Mouse (Mus musculus) kidney, postnatal 10 days (tissue): ENCODE data around the gene Btg3.
A peak's percentile ranks its signal among the peaks of the same experiment; 100 is the strongest.

Experiments used
- DNase-seq: peaks from one replicate; pipeline ENCODE4 v3.0.0; 2021; ENCODE audit warnings: mixed read lengths

Gene Btg3

GRCm38 (mm10) chr16:78346662-78347327 lies 30.2 kb downstream of the Btg3 start:
- DNase-seq: no peak

DNA sequence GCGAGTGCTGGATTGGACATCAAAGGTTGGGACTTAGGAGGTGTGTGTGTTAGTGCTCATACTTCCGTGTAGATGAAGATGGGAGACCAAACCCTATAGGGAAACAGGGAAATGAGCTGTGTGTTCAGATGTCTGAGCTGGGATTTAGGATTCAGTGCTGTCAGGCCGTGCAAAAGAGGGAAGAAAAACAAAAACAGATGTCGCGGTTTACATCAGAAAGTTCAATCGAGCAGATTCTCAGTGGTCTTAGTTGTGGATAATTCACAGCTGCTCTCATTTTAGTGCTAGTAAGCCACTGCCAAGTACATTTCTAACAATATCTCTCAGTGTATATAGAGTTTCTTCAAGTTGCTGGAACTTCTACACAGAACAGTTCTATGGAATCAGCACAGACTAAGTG lies 33.2 kb downstream of the Btg3 start:
- no peak for DNase-seq

DNA sequence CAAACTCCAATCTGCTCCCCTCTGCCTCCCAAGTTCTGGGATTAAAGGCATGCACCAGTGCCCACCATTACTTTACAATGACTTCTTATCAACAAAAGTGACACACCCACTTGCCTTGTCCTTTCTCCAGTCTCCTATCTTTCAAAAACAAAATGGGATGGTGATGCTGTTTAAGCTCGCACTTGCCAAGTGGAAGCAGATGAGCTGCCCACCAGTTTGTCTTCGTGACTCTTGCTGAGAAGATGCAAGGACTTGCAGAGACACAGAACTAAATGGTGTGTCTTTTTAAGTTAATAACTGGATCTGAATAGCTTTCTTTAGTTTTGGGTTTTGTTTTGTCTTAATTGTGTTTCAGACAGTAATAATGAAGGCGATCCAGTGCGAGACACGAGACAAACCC lies 34.2 kb downstream of the Btg3 start:
- DNase-seq: no peak

DNA sequence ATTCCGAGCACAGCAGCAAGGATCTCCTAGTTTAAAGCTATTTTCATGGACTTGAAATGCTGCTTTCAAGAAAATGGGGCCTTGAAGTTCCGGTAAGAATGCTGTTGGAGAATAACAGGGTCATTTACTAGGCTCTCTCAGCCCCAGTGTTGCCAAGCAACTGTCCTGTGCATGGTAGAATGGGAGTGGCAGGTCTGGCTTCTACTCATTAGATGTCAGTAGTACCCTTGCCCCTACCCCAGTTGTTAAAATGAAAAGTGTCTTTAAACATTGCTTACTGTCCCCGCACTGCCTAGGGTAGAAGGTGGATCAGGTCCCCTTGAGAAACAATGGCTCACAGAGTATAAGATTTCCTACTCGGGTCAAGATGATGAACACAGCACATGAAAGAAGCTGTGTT lies 35.6 kb downstream of the Btg3 start:
- no peak for DNase-seq

DNA sequence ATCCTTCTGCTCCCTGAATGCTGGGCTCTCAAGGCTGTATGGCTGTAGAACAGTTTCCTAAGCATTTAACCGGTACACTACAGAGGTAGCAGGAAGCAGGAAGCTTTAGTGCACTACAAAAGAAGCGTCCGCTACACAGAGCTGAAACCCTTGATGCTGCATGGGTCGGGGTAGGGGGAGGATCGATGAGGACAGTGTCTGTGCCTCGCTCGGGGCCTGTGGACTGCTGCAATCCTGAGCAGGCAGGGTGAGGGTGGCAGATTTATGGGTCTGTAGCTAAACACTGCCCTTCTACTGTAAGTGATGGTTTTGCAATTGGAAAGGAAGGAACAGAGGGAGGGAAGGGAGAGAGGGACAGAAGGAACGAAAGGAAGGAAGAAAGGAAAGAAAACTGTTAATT lies 39.8 kb downstream of the Btg3 start:
- DNase-seq: no peak

GRCm38 (mm10) chr16:78327999-78328398 lies 49.0 kb downstream of the Btg3 start:
- DNase-seq: no peak

DNA sequence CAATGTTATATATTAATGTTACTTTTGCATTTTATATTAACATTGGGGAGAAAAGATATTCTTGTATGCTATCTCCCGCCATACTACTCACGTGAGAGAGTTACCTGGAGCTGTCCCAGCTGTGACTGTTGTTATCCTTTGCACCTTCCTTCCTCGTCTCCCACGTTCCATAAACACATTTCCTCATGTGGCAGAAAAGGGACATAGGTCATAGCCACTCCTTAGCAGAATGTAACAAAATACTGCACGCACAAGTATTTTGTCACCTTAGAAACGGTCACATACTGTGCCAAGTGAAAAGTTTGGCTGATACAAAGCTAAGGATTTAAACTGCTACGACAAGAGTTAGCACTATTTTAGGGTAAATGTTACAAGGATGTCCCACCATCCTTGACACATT lies 49.4 kb downstream of the Btg3 start:
- DNase-seq: no peak

DNA sequence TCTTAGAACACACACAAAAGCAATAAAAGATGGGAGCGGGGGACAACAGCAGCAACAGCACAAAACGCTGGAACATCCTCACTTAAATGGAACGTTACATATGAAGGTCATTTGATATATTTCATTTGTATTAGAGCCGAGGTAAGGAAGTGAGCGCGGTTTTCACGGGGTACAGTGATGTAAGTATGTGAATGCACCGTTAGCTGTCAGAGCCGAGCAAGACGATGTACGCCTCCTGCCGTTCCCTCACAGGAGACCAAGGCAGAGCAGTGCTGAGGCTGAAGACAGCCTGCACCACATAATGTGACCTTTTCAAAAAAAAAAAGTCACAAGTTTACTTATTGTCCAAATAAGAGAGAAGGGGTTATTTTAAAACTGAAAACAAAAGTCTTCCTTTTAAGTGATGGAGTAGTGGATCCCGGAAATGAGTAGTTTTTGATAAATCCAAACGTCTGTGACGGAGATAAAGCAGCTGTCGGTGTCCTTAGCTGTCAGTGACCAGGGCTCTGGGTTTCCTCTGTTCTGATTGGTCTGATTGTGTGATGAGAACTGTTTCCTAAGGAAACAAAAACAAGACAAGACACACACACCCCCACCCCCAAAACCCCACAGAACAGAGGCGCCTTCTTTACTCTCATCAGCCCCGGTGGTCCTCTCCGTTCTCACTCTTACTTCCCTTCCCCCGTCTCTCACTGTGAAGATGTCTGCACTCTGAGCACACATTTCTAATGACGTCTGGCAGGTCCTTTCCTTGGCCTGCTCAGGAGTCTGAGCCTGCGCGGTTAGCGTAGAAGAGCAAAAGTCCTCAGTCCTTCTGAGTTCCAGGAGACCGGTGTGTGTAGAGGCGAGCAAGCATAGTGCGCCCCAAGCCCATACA lies 50.8 kb downstream of the Btg3 start:
- no peak for DNase-seq

DNA sequence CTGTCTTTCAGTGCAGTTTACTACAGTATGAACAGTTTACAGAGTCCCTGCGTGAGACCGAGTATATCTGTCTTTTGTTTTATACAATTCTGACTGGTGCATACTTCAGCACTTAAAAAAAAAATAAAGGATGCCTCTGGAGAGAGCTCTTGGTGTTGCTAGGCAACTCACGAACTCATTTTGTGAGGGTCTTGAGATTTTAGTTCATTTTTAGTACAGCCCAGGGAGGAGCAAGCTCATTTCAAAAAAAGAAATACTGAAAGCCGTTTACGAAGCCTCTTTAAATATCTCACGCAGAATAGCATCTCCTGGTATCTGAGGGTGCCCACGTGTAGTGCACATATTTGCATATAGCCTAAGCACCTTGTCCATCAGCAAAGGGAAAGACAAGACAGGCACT lies 54.9 kb downstream of the Btg3 start:
- no peak for DNase-seq

GRCm38 (mm10) chr16:78321559-78321958 lies 55.4 kb downstream of the Btg3 start:
- no peak for DNase-seq

DNA sequence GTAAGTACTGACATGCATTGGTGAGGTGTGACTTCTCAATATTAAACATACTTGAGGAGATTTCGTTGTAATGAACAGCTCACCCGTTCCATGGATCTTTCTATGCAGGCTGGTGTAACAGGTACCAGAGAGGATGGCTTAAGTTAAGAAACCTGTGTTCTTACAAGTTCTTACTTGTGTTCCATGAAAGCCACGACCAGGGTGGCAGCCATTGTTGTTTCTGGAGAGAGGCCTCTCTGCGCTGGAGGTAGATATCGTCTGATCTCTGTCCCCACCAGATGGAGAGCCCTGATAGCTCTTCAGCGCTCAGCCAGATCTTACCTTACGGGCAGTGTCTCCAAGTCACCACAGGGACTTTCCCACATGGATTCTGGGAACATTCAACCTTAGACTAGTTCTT lies 57.3 kb downstream of the Btg3 start:
- no peak for DNase-seq

- no peak for DNase-seq
These were observed 59.0 kb downstream of the Btg3 start for GRCm38 (mm10) chr16:78317960-78318359.

GRCm38 (mm10) chr16:78316849-78317248 lies 60.1 kb downstream of the Btg3 start:
- DNase-seq: peak; percentile 74

DNA sequence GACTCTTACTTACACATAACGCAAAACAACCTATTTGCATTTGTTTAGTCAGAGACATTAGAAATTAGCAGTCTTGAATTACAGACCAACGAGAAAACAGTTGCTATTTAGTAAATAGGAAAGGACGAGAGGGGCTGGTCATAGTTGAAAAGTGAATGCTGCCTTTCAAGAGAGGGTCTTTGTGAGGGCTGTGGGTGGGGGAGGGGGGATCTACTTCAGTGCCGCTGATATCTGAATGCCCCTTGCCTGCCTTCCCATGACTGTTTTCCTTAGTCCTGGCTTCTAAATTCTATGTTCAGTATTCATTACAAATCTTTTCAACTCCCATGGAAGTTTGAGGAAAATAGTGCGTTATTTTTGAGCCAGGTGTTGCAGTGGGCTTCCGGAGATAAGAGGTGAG lies 63.0 kb downstream of the Btg3 start:
- DNase-seq: no peak

- DNase-seq: no peak
These were observed 63.7 kb downstream of the Btg3 start for GRCm38 (mm10) chr16:78313135-78313887.

- no peak for DNase-seq
These were observed 67.7 kb downstream of the Btg3 start for GRCm38 (mm10) chr16:78309258-78309657.

- no peak for DNase-seq
These were observed 69.4 kb downstream of the Btg3 start for GRCm38 (mm10) chr16:78307476-78308192.

DNA sequence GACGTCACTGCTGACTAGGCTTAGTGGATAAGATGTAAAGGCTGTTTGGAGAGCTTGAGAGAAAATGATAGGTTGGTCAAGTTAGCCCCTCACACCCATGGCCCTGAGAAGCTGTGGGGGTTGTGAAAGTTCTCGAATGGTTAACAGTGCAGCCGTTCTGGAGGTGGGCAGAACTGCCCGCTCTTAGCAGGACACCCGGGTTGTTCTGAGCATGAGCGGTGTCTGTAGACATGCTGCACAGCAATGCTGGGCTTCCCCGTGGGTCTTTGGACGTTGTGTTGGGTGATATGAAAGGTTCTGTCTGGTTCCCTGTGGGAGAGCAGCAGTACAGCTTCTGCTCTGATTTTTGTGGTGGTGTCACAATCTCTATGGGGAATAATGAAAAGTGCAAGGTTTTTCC lies 70.4 kb downstream of the Btg3 start:
- no peak for DNase-seq

- no peak for DNase-seq
These were observed 71.3 kb downstream of the Btg3 start for GRCm38 (mm10) chr16:78305606-78306100.

GRCm38 (mm10) chr16:78302678-78303050 lies 74.3 kb downstream of the Btg3 start:
- peak; percentile 35 for DNase-seq

DNA sequence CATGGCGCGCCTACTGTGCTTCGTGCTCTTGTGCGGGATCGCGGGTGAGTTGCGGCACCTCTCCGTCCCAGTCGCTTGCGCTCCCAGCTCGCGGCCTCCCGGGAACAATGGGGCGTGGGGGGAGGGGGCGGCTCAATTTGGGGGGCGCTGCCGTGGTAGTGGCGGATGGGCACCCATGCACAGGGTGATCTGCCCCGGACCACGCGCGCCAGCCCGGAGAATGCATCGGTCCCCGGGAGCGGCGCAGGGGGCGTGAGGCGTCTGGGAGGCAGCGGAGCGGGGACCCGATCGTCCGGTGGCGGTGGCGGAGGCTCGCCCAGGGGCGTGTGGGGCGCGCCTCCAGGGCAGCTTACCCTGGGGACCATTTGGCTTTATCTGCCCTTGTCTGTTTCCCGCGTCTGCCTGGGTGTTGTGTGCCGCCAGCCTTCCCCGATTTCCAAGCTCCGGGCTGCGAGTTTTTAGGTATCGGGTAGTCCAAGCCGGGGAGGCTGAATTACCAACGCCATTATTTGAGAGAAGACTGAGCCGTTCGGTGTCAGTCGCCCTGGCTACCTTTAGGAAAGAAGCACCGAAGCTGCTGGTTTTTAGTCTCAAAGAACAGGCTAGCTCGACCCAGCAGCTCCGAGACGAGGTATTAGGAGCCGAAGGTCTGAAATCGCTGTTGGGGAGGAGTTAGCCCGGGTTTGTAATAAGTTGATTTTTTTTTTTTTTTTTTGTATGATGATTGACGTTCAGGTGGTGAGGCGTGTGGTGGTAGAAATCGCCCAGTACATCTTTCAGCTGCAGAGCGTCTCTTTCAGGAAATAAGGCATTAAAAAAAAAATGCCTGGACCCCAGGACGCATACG lies 74.9 kb downstream of the Btg3 start:
- peak; percentile 51 for DNase-seq
